Mouse (Mus musculus) midbrain, embryonic 11.5 days (tissue): ENCODE measurements at regions not wholly inside any gene's neighbourhood (a gene's known extent, or its start where the extent isn't known, plus 50 kb on each side); places are given as distances from the start of the nearest gene placed in this dataset.

Experiments used
- ATAC-seq: fragments of 200-750 bp; cut with Nextera tagmentation; 2 replicates; pipeline ENCODE4 v1.8.0; 2017; ENCODE audit warnings: moderate TSS enrichment, moderate library complexity; ENCODE audit not compliant: low FRiP score
- DNase-seq: peaks from one replicate; pipeline ENCODE4 v3.0.0; 2015; ENCODE audit warnings: low spot score; ENCODE audit errors: missing footprints
- H3K27ac ChIP-seq: fragments of 300-500 bp; sonication (generic); 2 replicates; pipeline ENCODE4 v1.5.1; 2014; ENCODE audit warnings: low read depth, low read length
- H3K27me3 ChIP-seq: fragments of 300-500 bp; sonication (generic); 2 replicates; pipeline ENCODE4 v1.6.1; 2014; ENCODE audit warnings: mild to moderate bottlenecking, low read length, moderate library complexity, mixed read lengths; ENCODE audit not compliant: control insufficient read depth, insufficient read depth
- H3K36me3 ChIP-seq: fragments of 300-500 bp; sonication (generic); 2 replicates; pipeline ENCODE4 v1.6.1; 2014; ENCODE audit warnings: mild to moderate bottlenecking, low read length, moderate library complexity, mixed read lengths; ENCODE audit not compliant: control insufficient read depth, insufficient read depth
- H3K4me1 ChIP-seq: fragments of 300-500 bp; sonication (generic); 2 replicates; pipeline ENCODE4 v1.6.1; 2014; ENCODE audit warnings: low read length; ENCODE audit not compliant: control insufficient read depth, insufficient read depth
- H3K4me2 ChIP-seq: fragments of 300-500 bp; sonication (generic); 2 replicates; pipeline ENCODE4 v1.6.1; 2014; ENCODE audit warnings: mild to moderate bottlenecking, moderate library complexity
- H3K4me3 ChIP-seq: fragments of 300-500 bp; sonication (generic); 2 replicates; pipeline ENCODE4 v1.5.1; 2014; ENCODE audit warnings: low read depth, low read length
- H3K9ac ChIP-seq: fragments of 300-500 bp; sonication (generic); 2 replicates; pipeline ENCODE4 v1.6.1; 2014; ENCODE audit warnings: low read length
- H3K9me3 ChIP-seq: fragments of 300-500 bp; sonication (generic); 2 replicates; pipeline ENCODE4 v1.6.1; 2016; ENCODE audit warnings: low read length; ENCODE audit not compliant: control insufficient read depth
- WGBS: fragments of 180-500 bp; shearing (Covaris S2); extraction: QIAGEN DNeasy Blood & Tissue Kit; methylation state at CpG from one replicate; pipeline ENCODE4 v1.1.7; 2014; 5-methylcytosine and 5-hydroxymethylcytosine counted together

- H3K9me3 ChIP-seq, result no peaks in the 10 kb centered on the region
- ATAC-seq, result no peak
- no peak overlapping the region for H3K4me3 ChIP-seq
- H3K27ac ChIP-seq, result no peak overlapping the region
- H3K9ac ChIP-seq, result no peak overlapping the region
- no peak overlapping the region for H3K4me2 ChIP-seq
- no peaks in the 10 kb centered on the region for H3K36me3 ChIP-seq
- DNase-seq, result no peak
- H3K27me3 ChIP-seq, result no peaks in the 10 kb centered on the region
- no peaks in the 10 kb centered on the region for H3K4me1 ChIP-seq
Measured at GRCm38 (mm10) chr16:5787206-5787605, 97.9 kb upstream of the Rbfox1 start.

- no peak for ATAC-seq
- Histone ChIP-seq H3K4me2 (no peak overlapping the region), H3K9me3 (no peaks in the 10 kb centered on the region), H3K27me3 (no peaks in the 10 kb centered on the region), H3K27ac (no peak overlapping the region), H3K4me3 (no peak overlapping the region), H3K9ac (no peak overlapping the region), H3K4me1 (no peaks in the 10 kb centered on the region), H3K36me3 (no peaks in the 10 kb centered on the region)
- 79% methylated on average over 19 of the region's 19 CpGs for WGBS
- no peak for DNase-seq
Measured at GRCm38 (mm10) chr16:5766771-5767421, 118.3 kb upstream of the Rbfox1 start.

GRCm38 (mm10) chr16:5765143-5765542 lies 120.0 kb upstream of the Rbfox1 start:
- H3K9me3 ChIP-seq, result no peaks in the 10 kb centered on the region
- 37% methylated on average over 4 of the region's 4 CpGs for WGBS
- no peak overlapping the region for H3K9ac ChIP-seq
- H3K4me2 ChIP-seq, result no peak overlapping the region
- no peaks in the 10 kb centered on the region for H3K4me1 ChIP-seq
- ATAC-seq, result no peak
- H3K27ac ChIP-seq, result no peak overlapping the region
- no peak overlapping the region for H3K4me3 ChIP-seq
- no peaks in the 10 kb centered on the region for H3K36me3 ChIP-seq
- DNase-seq, result peak; percentile 85
- no peaks in the 10 kb centered on the region for H3K27me3 ChIP-seq

- Histone ChIP-seq H3K27ac (no peak overlapping the region), H3K9me3 (no peaks in the 10 kb centered on the region), H3K9ac (no peak overlapping the region), H3K27me3 (no peaks in the 10 kb centered on the region), H3K4me2 (no peak overlapping the region), H3K36me3 (no peaks in the 10 kb centered on the region), H3K4me3 (no peak overlapping the region), H3K4me1 (no peaks in the 10 kb centered on the region)
- 94% methylated on average over 4 of the region's 4 CpGs for WGBS
- DNase-seq, result no peak
- ATAC-seq, result no peak
Measured at GRCm38 (mm10) chr16:5760821-5761220, 124.3 kb upstream of the Rbfox1 start.

- Histone ChIP-seq H3K27ac (no peak overlapping the region), H3K4me2 (no peak overlapping the region), H3K36me3 (no peaks in the 10 kb centered on the region), H3K9me3 (no peaks in the 10 kb centered on the region), H3K4me1 (no peaks in the 10 kb centered on the region), H3K27me3 (no peaks in the 10 kb centered on the region), H3K4me3 (no peak overlapping the region), H3K9ac (no peak overlapping the region)
- WGBS, result 58% methylated on average over 2 of the region's 2 CpGs
- no peak for ATAC-seq
- no peak for DNase-seq
Measured at GRCm38 (mm10) chr16:5759021-5759420, 126.1 kb upstream of the Rbfox1 start.

- DNase-seq (no peak), ATAC-seq (no peak)
- Histone ChIP-seq H3K36me3 (no peaks in the 10 kb centered on the region), H3K27me3 (no peaks in the 10 kb centered on the region), H3K9ac (no peak overlapping the region), H3K27ac (no peak overlapping the region), H3K9me3 (no peaks in the 10 kb centered on the region), H3K4me2 (no peak overlapping the region), H3K4me3 (no peak overlapping the region), H3K4me1 (no peaks in the 10 kb centered on the region)
- WGBS, result 65% methylated on average over 4 of the region's 4 CpGs
Measured at GRCm38 (mm10) chr16:5742716-5743507, 142.2 kb upstream of the Rbfox1 start.

- no peak overlapping the region for H3K9ac ChIP-seq
- H3K36me3 ChIP-seq, result no peaks in the 10 kb centered on the region
- H3K4me2 ChIP-seq, result no peak overlapping the region
- DNase-seq (no peak), ATAC-seq (no peak)
- H3K4me1 ChIP-seq, result no peaks in the 10 kb centered on the region
- no peaks in the 10 kb centered on the region for H3K27me3 ChIP-seq
- WGBS, result 73% methylated on average over 7 of the region's 7 CpGs
- H3K4me3 ChIP-seq, result no peak overlapping the region
- no peaks in the 10 kb centered on the region for H3K9me3 ChIP-seq
- H3K27ac ChIP-seq, result no peak overlapping the region
Measured at GRCm38 (mm10) chr16:5740776-5741175, 144.4 kb upstream of the Rbfox1 start.

- Histone ChIP-seq H3K9ac (no peak overlapping the region), H3K27ac (no peak overlapping the region), H3K4me3 (no peak overlapping the region), H3K36me3 (no peaks in the 10 kb centered on the region), H3K4me2 (no peak overlapping the region), H3K27me3 (no peaks in the 10 kb centered on the region), H3K9me3 (no peaks in the 10 kb centered on the region), H3K4me1 (no peaks in the 10 kb centered on the region)
- WGBS, result 78% methylated on average over 4 of the region's 4 CpGs
- DNase-seq (no peak), ATAC-seq (no peak)
Measured at GRCm38 (mm10) chr16:5733608-5734007, 151.5 kb upstream of the Rbfox1 start.

GRCm38 (mm10) chr16:5722506-5722905 lies 162.6 kb upstream of the Rbfox1 start:
- Histone ChIP-seq H3K9me3 (no peaks in the 10 kb centered on the region), H3K27me3 (no peaks in the 10 kb centered on the region), H3K9ac (no peak overlapping the region), H3K4me3 (no peak overlapping the region), H3K4me1 (no peaks in the 10 kb centered on the region), H3K27ac (no peak overlapping the region), H3K36me3 (no peaks in the 10 kb centered on the region), H3K4me2 (no peak overlapping the region)
- DNase-seq (no peak), ATAC-seq (no peak)
